Mouse (Mus musculus): ENCODE measurements at regions not wholly inside any gene's neighbourhood (a gene's known extent, or its start where the extent isn't known, plus 50 kb on each side); places are given as distances from the start of the nearest gene placed in this dataset.
A peak's percentile ranks its signal among the peaks of the same experiment; 100 is the strongest.

- WGBS: 87% methylated on average over 3 of the region's 3 CpGs
- Histone ChIP-seq H3K4me1 (replicated peaks; ENCODE audit: control insufficient read depth, insufficient read depth, low read length) (no peaks in the 10 kb centered on the region), H3K4me2 (replicated peaks) (no peak overlapping the region), H3K36me3 (replicated peaks; ENCODE audit: control insufficient read depth, insufficient read depth) (no peaks in the 10 kb centered on the region), H3K9me3 (ENCODE audit: control insufficient read depth, low read length) (no peaks in the 10 kb centered on the region), H3K4me3 (replicated peaks; ENCODE audit: low read length) (no peak overlapping the region), H3K27me3 (ENCODE audit: control insufficient read depth, insufficient read depth, low read length) (no peaks in the 10 kb centered on the region), H3K9ac (no peak overlapping the region), H3K27ac (no peak overlapping the region)
- DNase-seq (ENCODE audit: low spot score) (no peak), ATAC-seq (ENCODE audit: low FRiP score) (no peak)
Observed at GRCm38 (mm10) chr5:91848528-91848927, 114.3 kb downstream of the Rchy1 start.

- Histone ChIP-seq H3K36me3 (replicated peaks; ENCODE audit: control insufficient read depth, insufficient read depth) (no peaks in the 10 kb centered on the region), H3K9me3 (ENCODE audit: control insufficient read depth, low read length) (no peaks in the 10 kb centered on the region), H3K9ac (no peak overlapping the region), H3K27ac (no peak overlapping the region), H3K4me3 (replicated peaks; ENCODE audit: low read length) (no peak overlapping the region), H3K4me2 (replicated peaks) (no peak overlapping the region), H3K4me1 (replicated peaks; ENCODE audit: control insufficient read depth, insufficient read depth, low read length) (no peaks in the 10 kb centered on the region), H3K27me3 (ENCODE audit: control insufficient read depth, insufficient read depth, low read length) (no peaks in the 10 kb centered on the region)
- no peak for DNase-seq (ENCODE audit: low spot score)
- no peak for ATAC-seq (ENCODE audit: low FRiP score)
- WGBS: 90% methylated on average over 4 of the region's 4 CpGs
Observed at GRCm38 (mm10) chr5:91843044-91843443, 119.8 kb downstream of the Rchy1 start.

- Histone ChIP-seq H3K27me3 (ENCODE audit: control insufficient read depth, insufficient read depth, low read length) (no peaks in the 10 kb centered on the region), H3K36me3 (replicated peaks; ENCODE audit: control insufficient read depth, insufficient read depth) (no peaks in the 10 kb centered on the region), H3K9ac (no peak overlapping the region), H3K4me2 (replicated peaks) (no peak overlapping the region), H3K27ac (no peak overlapping the region), H3K9me3 (ENCODE audit: control insufficient read depth, low read length) (no peaks in the 10 kb centered on the region), H3K4me1 (replicated peaks; ENCODE audit: control insufficient read depth, insufficient read depth, low read length) (no peaks in the 10 kb centered on the region), H3K4me3 (replicated peaks; ENCODE audit: low read length) (no peak overlapping the region)
- no peak for DNase-seq (ENCODE audit: low spot score)
- no peak for ATAC-seq (ENCODE audit: low FRiP score)
- 75% methylated on average over 4 of the region's 4 CpGs for WGBS
Observed at GRCm38 (mm10) chr5:91841066-91841465, 121.8 kb downstream of the Rchy1 start.

- Histone ChIP-seq H3K4me3 (replicated peaks; ENCODE audit: low read length) (no peak overlapping the region), H3K4me1 (replicated peaks; ENCODE audit: control insufficient read depth, insufficient read depth, low read length) (no peaks in the 10 kb centered on the region), H3K4me2 (replicated peaks) (no peak overlapping the region), H3K36me3 (replicated peaks; ENCODE audit: control insufficient read depth, insufficient read depth) (no peaks in the 10 kb centered on the region), H3K27ac (no peak overlapping the region), H3K9ac (no peak overlapping the region), H3K9me3 (ENCODE audit: control insufficient read depth, low read length) (no peaks in the 10 kb centered on the region), H3K27me3 (ENCODE audit: control insufficient read depth, insufficient read depth, low read length) (no peaks in the 10 kb centered on the region)
- DNase-seq (ENCODE audit: low spot score): no peak
- WGBS: 90% methylated on average over 6 of the region's 6 CpGs
- no peak for ATAC-seq (ENCODE audit: low FRiP score)
Observed at GRCm38 (mm10) chr5:91828481-91828880, 134.4 kb downstream of the Rchy1 start.

GRCm38 (mm10) chr5:91826636-91827035 is 136.2 kb downstream of the Rchy1 start:
- Histone ChIP-seq H3K27ac (no peak overlapping the region), H3K4me2 (replicated peaks) (no peak overlapping the region), H3K36me3 (replicated peaks; ENCODE audit: control insufficient read depth, insufficient read depth) (no peaks in the 10 kb centered on the region), H3K9me3 (ENCODE audit: control insufficient read depth, low read length) (no peaks in the 10 kb centered on the region), H3K9ac (no peak overlapping the region), H3K27me3 (ENCODE audit: control insufficient read depth, insufficient read depth, low read length) (no peaks in the 10 kb centered on the region), H3K4me1 (replicated peaks; ENCODE audit: control insufficient read depth, insufficient read depth, low read length) (no peaks in the 10 kb centered on the region), H3K4me3 (replicated peaks; ENCODE audit: low read length) (no peak overlapping the region)
- 33% methylated on average over 1 of the region's 1 CpGs for WGBS
- DNase-seq (ENCODE audit: low spot score) (no peak), ATAC-seq (ENCODE audit: low FRiP score) (no peak)

GRCm38 (mm10) chr5:91822844-91823576 is 139.9 kb downstream of the Rchy1 start:
- DNase-seq (ENCODE audit: low spot score): no peak
- Histone ChIP-seq H3K4me1 (replicated peaks; ENCODE audit: control insufficient read depth, insufficient read depth, low read length) (0 out of 2 replicates have a peak, but pooled peaks cover 6% of the 10 kb centered on the region), H3K4me3 (replicated peaks; ENCODE audit: low read length) (no peak overlapping the region), H3K27me3 (ENCODE audit: control insufficient read depth, insufficient read depth, low read length) (no peaks in the 10 kb centered on the region), H3K27ac (no peak overlapping the region), H3K4me2 (replicated peaks) (no peak overlapping the region), H3K36me3 (replicated peaks; ENCODE audit: control insufficient read depth, insufficient read depth) (no peaks in the 10 kb centered on the region), H3K9me3 (ENCODE audit: control insufficient read depth, low read length) (no peaks in the 10 kb centered on the region), H3K9ac (no peak overlapping the region)
- no peak for ATAC-seq (ENCODE audit: low FRiP score)
- 64% methylated on average over 9 of the region's 9 CpGs for WGBS

- no peak overlapping the region for H3K4me3 ChIP-seq (replicated peaks; ENCODE audit: low read length)
- H3K27me3 ChIP-seq (ENCODE audit: control insufficient read depth, insufficient read depth, low read length): no peaks in the 10 kb centered on the region
- WGBS: 42% methylated on average over 12 of the region's 12 CpGs
- ATAC-seq (ENCODE audit: low FRiP score) (peak; percentile 80), DNase-seq (ENCODE audit: low spot score) (peak; percentile 62)
- H3K4me2 ChIP-seq (replicated peaks): peak overlapping the region; percentile 21; the same call in 1 of the 2 replicates
- H3K9me3 ChIP-seq (ENCODE audit: control insufficient read depth, low read length): no peaks in the 10 kb centered on the region
- peak overlapping the region; percentile 70 for H3K27ac ChIP-seq
- H3K4me1 ChIP-seq (replicated peaks; ENCODE audit: control insufficient read depth, insufficient read depth, low read length): 0 out of 2 replicates have a peak, but pooled peaks cover 6% of the 10 kb centered on the region
- no peaks in the 10 kb centered on the region for H3K36me3 ChIP-seq (replicated peaks; ENCODE audit: control insufficient read depth, insufficient read depth)
- 0 out of 2 replicates have a peak overlapping the region, but pooled peaks have one; percentile 4 for H3K9ac ChIP-seq
Observed at GRCm38 (mm10) chr5:91818800-91819199, 144.1 kb downstream of the Rchy1 start.

- DNase-seq (ENCODE audit: low spot score) (no peak), ATAC-seq (ENCODE audit: low FRiP score) (0 out of 2 replicates have a peak, but pooled peaks have one; percentile 15)
- H3K27ac ChIP-seq: peak overlapping the region; percentile 70
- no peak overlapping the region for H3K4me3 ChIP-seq (replicated peaks; ENCODE audit: low read length)
- WGBS: 78% methylated on average over 11 of the region's 11 CpGs
- H3K4me1 ChIP-seq (replicated peaks; ENCODE audit: control insufficient read depth, insufficient read depth, low read length): 0 out of 2 replicates have a peak, but pooled peaks cover 6% of the 10 kb centered on the region
- H3K27me3 ChIP-seq (ENCODE audit: control insufficient read depth, insufficient read depth, low read length): no peaks in the 10 kb centered on the region
- 0 out of 2 replicates have a peak overlapping the region, but pooled peaks have one; percentile 4 for H3K9ac ChIP-seq
- no peaks in the 10 kb centered on the region for H3K36me3 ChIP-seq (replicated peaks; ENCODE audit: control insufficient read depth, insufficient read depth)
- H3K4me2 ChIP-seq (replicated peaks): no peak overlapping the region
- H3K9me3 ChIP-seq (ENCODE audit: control insufficient read depth, low read length): no peaks in the 10 kb centered on the region
Observed at GRCm38 (mm10) chr5:91818195-91818594, 144.7 kb downstream of the Rchy1 start.

GRCm38 (mm10) chr5:91816376-91816950 is 146.4 kb downstream of the Rchy1 start:
- Histone ChIP-seq H3K4me3 (replicated peaks; ENCODE audit: low read length) (no peak overlapping the region), H3K27ac (no peak overlapping the region), H3K27me3 (ENCODE audit: control insufficient read depth, insufficient read depth, low read length) (no peaks in the 10 kb centered on the region), H3K9me3 (ENCODE audit: control insufficient read depth, low read length) (no peaks in the 10 kb centered on the region), H3K4me2 (replicated peaks) (no peak overlapping the region), H3K4me1 (replicated peaks; ENCODE audit: control insufficient read depth, insufficient read depth, low read length) (0 out of 2 replicates have a peak, but pooled peaks cover 6% of the 10 kb centered on the region), H3K9ac (no peak overlapping the region), H3K36me3 (replicated peaks; ENCODE audit: control insufficient read depth, insufficient read depth) (no peaks in the 10 kb centered on the region)
- WGBS: 86% methylated on average over 3 of the region's 3 CpGs
- no peak for ATAC-seq (ENCODE audit: low FRiP score)
- no peak for DNase-seq (ENCODE audit: low spot score)

Measured in hindbrain, embryonic 14.5 days (tissue).